Mouse (Mus musculus): ENCODE data around the gene Trex2.

GRCm38 (mm10) chrX:73430036-73430435 lies 5.1 kb downstream of the Trex2 start:
- TF ChIP-seq CTCF (IDR thresholded peaks at IDR 0.05; ENCODE audit: control insufficient read depth, insufficient read depth, insufficient replicate concordance, low read depth, low read length) (no peak), POLR2A (IDR thresholded peaks at IDR 0.05; ENCODE audit: control insufficient read depth, low read depth, low read length) (no peak)
